Mouse (Mus musculus) limb, embryonic 15.5 days (tissue): ENCODE measurements around the gene Cd8a. TPM values are rescaled to one million over a fixed set of nuclear protein-coding genes. Genes with fewer than 3 reads are reported as not detected.

Source experiments
- ATAC-seq: fragments of 200-750 bp; cut with Nextera tagmentation; 2 replicates; pipeline ENCODE4 v1.8.0; 2017; ENCODE audit warnings: low read depth, moderate TSS enrichment; ENCODE audit not compliant: insufficient number of reproducible peaks, low FRiP score, low TSS enrichment
- H3K27ac ChIP-seq: fragments of 300-500 bp; sonication (generic); 2 replicates; pipeline ENCODE4 v1.5.1; 2015; ENCODE audit warnings: moderate library complexity, mild to moderate bottlenecking, inconsistent platforms
- H3K27me3 ChIP-seq: fragments of 300-500 bp; sonication (generic); 2 replicates; pipeline ENCODE4 v1.6.1; 2015; ENCODE audit warnings: inconsistent platforms
- H3K36me3 ChIP-seq: fragments of 300-500 bp; sonication (generic); 2 replicates; pipeline ENCODE4 v1.6.1; 2015; ENCODE audit warnings: inconsistent platforms
- H3K4me1 ChIP-seq: fragments of 300-500 bp; sonication (generic); 2 replicates; pipeline ENCODE4 v1.6.1; 2015; ENCODE audit warnings: inconsistent platforms
- H3K4me2 ChIP-seq: fragments of 300-500 bp; sonication (generic); 2 replicates; pipeline ENCODE4 v1.6.1; 2015; ENCODE audit warnings: mild to moderate bottlenecking, inconsistent platforms
- H3K4me3 ChIP-seq: fragments of 300-500 bp; sonication (generic); 2 replicates; pipeline ENCODE4 v1.5.1; 2015; ENCODE audit warnings: mild to moderate bottlenecking, inconsistent platforms
- H3K9ac ChIP-seq: fragments of 300-500 bp; sonication (generic); 2 replicates; pipeline ENCODE4 v1.6.1; 2015; ENCODE audit warnings: inconsistent platforms
- H3K9me3 ChIP-seq: fragments of 300-500 bp; sonication (generic); 2 replicates; pipeline ENCODE4 v1.6.1; 2016; ENCODE audit warnings: inconsistent platforms
- WGBS: fragments of 180-500 bp; shearing (Covaris S2); methylation state at CpG from one replicate; pipeline ENCODE4 v1.1.7; 2015; 5-methylcytosine and 5-hydroxymethylcytosine counted together
- polyA plus RNA-seq: library from polyadenylated mRNA; unstranded; fragments of >200 nt; fragmentation: Nextera tagmentation; extraction: Ambion mirVana; gene quantifications from 2 replicates; pipeline ENCODE4 v1.2.1, GENCODE M21; 2015

Gene Cd8a
- polyA plus RNA-seq, 1 experiment from 2014 or later, result not detected

GRCm38 (mm10) chr6:71420848-71421247 lies 47.6 kb downstream of the Cd8a start:
- Histone ChIP-seq H3K4me2 (no peak overlapping the region), H3K4me3 (no peak overlapping the region), H3K27ac (no peak overlapping the region), H3K9me3 (no peaks in the 10 kb centered on the region), H3K9ac (no peak overlapping the region), H3K36me3 (peaks cover 17% of the 10 kb centered on the region; the same call in 1 of the 2 replicates), H3K4me1 (no peaks in the 10 kb centered on the region), H3K27me3 (no peaks in the 10 kb centered on the region)
- 83% methylated on average over 6 of the region's 6 CpGs for WGBS
- no peak for ATAC-seq

- Histone ChIP-seq H3K27me3 (no peaks in the 10 kb centered on the region), H3K4me3 (no peak overlapping the region), H3K4me1 (no peaks in the 10 kb centered on the region), H3K27ac (no peak overlapping the region), H3K36me3 (peaks cover 27% of the 10 kb centered on the region), H3K4me2 (no peak overlapping the region), H3K9ac (no peak overlapping the region), H3K9me3 (no peaks in the 10 kb centered on the region)
- ATAC-seq, result no peak
- 60% methylated on average over 3 of the region's 3 CpGs for WGBS
These were observed 48.9 kb downstream of the Cd8a start for GRCm38 (mm10) chr6:71422162-71422561.

DNA sequence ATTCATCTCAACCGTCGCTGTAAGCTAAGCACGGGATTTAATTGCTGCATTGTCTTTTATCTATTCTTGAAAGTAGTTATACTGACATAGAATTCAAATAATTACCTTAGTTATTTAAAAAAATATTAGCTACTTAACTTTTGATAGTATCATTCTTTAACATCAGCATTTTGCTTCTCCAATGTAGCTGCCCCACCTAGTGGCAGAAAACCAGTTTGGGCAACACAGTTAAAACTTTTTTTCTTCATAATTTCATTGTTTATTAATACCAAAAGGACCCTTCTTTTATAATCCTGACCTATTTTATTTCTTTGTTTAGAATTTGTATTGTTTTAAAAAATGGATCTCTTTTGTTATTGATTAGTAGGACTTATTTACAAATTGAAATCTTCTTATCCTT lies 49.9 kb downstream of the Cd8a start:
- WGBS, result 90% methylated on average over 3 of the region's 3 CpGs
- H3K9me3 ChIP-seq, result no peaks in the 10 kb centered on the region
- peaks cover 30% of the 10 kb centered on the region for H3K36me3 ChIP-seq
- H3K4me1 ChIP-seq, result no peaks in the 10 kb centered on the region
- H3K9ac ChIP-seq, result no peak overlapping the region
- ATAC-seq, result no peak
- no peaks in the 10 kb centered on the region for H3K27me3 ChIP-seq
- H3K4me2 ChIP-seq, result no peak overlapping the region
- H3K4me3 ChIP-seq, result no peak overlapping the region
- H3K27ac ChIP-seq, result no peak overlapping the region

- H3K4me3 ChIP-seq, result no peak overlapping the region
- H3K9ac ChIP-seq, result no peak overlapping the region
- H3K4me2 ChIP-seq, result no peak overlapping the region
- H3K27ac ChIP-seq, result no peak overlapping the region
- H3K27me3 ChIP-seq, result no peaks in the 10 kb centered on the region
- H3K9me3 ChIP-seq, result no peaks in the 10 kb centered on the region
- WGBS, result 74% methylated on average over 6 of the region's 6 CpGs
- ATAC-seq, result no peak
- H3K36me3 ChIP-seq, result peaks cover 26% of the 10 kb centered on the region
- H3K4me1 ChIP-seq, result no peaks in the 10 kb centered on the region
These were observed 52.5 kb downstream of the Cd8a start for GRCm38 (mm10) chr6:71425681-71426080.

DNA sequence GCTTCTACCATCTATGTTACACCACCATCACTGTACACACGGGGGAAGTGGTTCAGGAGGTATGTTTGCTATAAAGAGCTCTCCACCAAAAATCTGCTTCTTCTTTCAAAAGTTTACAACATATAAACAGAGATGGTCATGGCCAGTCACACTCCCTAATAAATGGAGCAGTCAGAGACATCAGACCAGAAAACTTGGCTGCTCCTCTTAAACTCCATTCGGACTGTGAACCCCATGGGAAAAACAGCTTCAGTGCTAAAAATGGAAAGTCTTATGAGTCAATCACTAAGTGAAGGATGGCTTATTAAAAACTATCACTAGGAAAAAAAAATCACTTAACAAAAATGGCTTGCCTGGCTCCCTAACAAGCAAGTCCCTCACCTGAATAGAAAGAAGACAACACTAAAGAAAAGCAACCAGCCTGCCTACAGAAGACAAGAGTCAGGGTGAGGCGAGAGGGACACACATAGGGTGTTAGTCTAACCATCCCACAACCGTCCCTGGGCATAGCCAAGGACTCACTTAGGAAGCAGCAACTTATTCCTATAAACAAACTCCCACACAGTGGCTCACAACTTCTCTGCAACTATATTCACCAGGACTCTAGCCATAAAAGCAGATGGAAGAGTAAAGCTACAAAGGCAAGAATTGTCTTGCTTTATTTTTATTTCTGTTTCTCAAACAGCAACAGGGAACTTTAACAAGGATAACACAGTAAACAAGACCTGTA lies 54.9 kb downstream of the Cd8a start:
- Histone ChIP-seq H3K9me3 (no peaks in the 10 kb centered on the region), H3K36me3 (peaks cover 21% of the 10 kb centered on the region), H3K27ac (no peak overlapping the region), H3K9ac (no peak overlapping the region), H3K4me2 (no peak overlapping the region), H3K4me3 (no peak overlapping the region), H3K4me1 (no peaks in the 10 kb centered on the region), H3K27me3 (no peaks in the 10 kb centered on the region)
- ATAC-seq, result no peak
- WGBS, result 76% methylated on average over 4 of the region's 4 CpGs

Other genes with a start within 250 kb of the Cd8a start
- gene Thnsl2, start 229.0 kb upstream of the Cd8a start, polyA plus RNA-seq, result 8.3 and 9.9 TPM in 2 replicates
- 0.88 and 1.4 TPM in 2 replicates for gene Fabp1, start 173.6 kb upstream of the Cd8a start, polyA plus RNA-seq
- 48.2 and 51.2 TPM in 2 replicates for gene Krcc1, start 101.8 kb upstream of the Cd8a start, polyA plus RNA-seq
- gene Smyd1, start 51.2 kb upstream of the Cd8a start, polyA plus RNA-seq, result 9.6 and 17.0 TPM in 2 replicates
- gene Cd8b1, start 50.6 kb upstream of the Cd8a start, polyA plus RNA-seq, result not detected in 2 replicates
- gene Rmnd5a, start 67.2 kb downstream of the Cd8a start, polyA plus RNA-seq, result 9.7 and 13.1 TPM in 2 replicates
- gene Rnf103, start 120.5 kb downstream of the Cd8a start, polyA plus RNA-seq, result 13.2 and 16.1 TPM in 2 replicates
- 70.0 and 71.7 TPM in 2 replicates for gene Chmp3, start 170.4 kb downstream of the Cd8a start, polyA plus RNA-seq